Mouse (Mus musculus) layer of hippocampus, adult 8-10 months (tissue): ENCODE results near the gene Ptbp1. TPM values are rescaled to one million over a fixed set of nuclear protein-coding genes. Genes with fewer than 3 reads are reported as not detected.

Source experiments
- microRNA-seq, 2 experiments: library from miRNA; unstranded; fragments of <30 nt; microRNA quantifications; one replicate each; pipeline ENCODE4 v1.2.0; 2022
- total RNA-seq, 4 experiments: library from RNA; stranded (reverse); gene quantifications; 2 replicates each; pipeline ENCODE4 v1.2.4; 2022

Ptbp1 gene
- total RNA-seq, 4 experiments from 2014 or later, result 67.7 to 76.4 (median 73.7) TPM

Small RNA genes within 50 kb of the gene (microRNA-seq; reads per million reads assigned to microRNA genes)
- gene Mir6910, result 0 reads per million in 2 experiments

Other genes with a start within 250 kb of the Ptbp1 start
- 10 to 100 TPM; 13.4 to 17.6 (median 15.5) TPM for gene C2cd4c, start 240.4 kb upstream of the Ptbp1 start, total RNA-seq
- gene Shc2, start 216.5 kb upstream of the Ptbp1 start, total RNA-seq, result 10 to 100 TPM; 41.1 to 51.9 (median 45.4) TPM
- under 1 TPM in 3 of 4 experiments, not detected in 1; 0.27 to 0.60 (median 0.39) TPM for gene Odf3l2, start 208.7 kb upstream of the Ptbp1 start, total RNA-seq
- not detected for gene Madcam1, start 189.9 kb upstream of the Ptbp1 start, total RNA-seq
- gene Tpgs1, start 185.1 kb upstream of the Ptbp1 start, total RNA-seq, result 10 to 100 TPM; 48.4 to 72.6 (median 64.3) TPM
- gene Cdc34, start 172.2 kb upstream of the Ptbp1 start, total RNA-seq, result 10 to 100 TPM; 57.9 to 67.0 (median 66.1) TPM
- gene Gzmm, start 165.4 kb upstream of the Ptbp1 start, total RNA-seq, result 1 to 10 TPM; 2.3 to 3.5 (median 3.3) TPM
- gene Bsg, start 149.9 kb upstream of the Ptbp1 start, total RNA-seq, result 100 to 1,000 TPM; 515 to 593 (median 535) TPM
- gene Hcn2, start 137.8 kb upstream of the Ptbp1 start, total RNA-seq, result 100 to 1,000 TPM; 120 to 128 (median 121) TPM
- gene Polrmt, start 107.8 kb upstream of the Ptbp1 start, total RNA-seq, result 10 to 100 TPM; 44.5 to 58.2 (median 51.3) TPM
- gene Fgf22, start 99.4 kb upstream of the Ptbp1 start, total RNA-seq, result 1 to 10 TPM; 1.7 to 4.6 (median 2.4) TPM
- gene Rnf126, start 87.5 kb upstream of the Ptbp1 start, total RNA-seq, result 10 to 100 TPM; 72.4 to 82.9 (median 75.8) TPM
- 1 to 10 TPM; 2.2 to 2.9 (median 2.4) TPM for gene Fstl3, start 77.2 kb upstream of the Ptbp1 start, total RNA-seq
- under 1 TPM in 3 of 4 experiments, not detected in 1; 0.43 to 0.83 (median 0.50) TPM for gene Prss57, start 63.5 kb upstream of the Ptbp1 start, total RNA-seq
- 100 to 1,000 TPM; 244 to 264 (median 260) TPM for gene Palm, start 60.9 kb upstream of the Ptbp1 start, total RNA-seq
- gene Misp, start 33.4 kb upstream of the Ptbp1 start, total RNA-seq, result 1 to 10 TPM in 2 of 4 experiments, not detected in 2; 1.6 to 1.9 TPM
- gene Prtn3, start 20.0 kb downstream of the Ptbp1 start, total RNA-seq, result 1 to 10 TPM; 1.2 to 2.3 (median 1.5) TPM
- 10 to 100 TPM; 34.6 to 41.0 (median 38.0) TPM for gene Plppr3, start 20.2 kb downstream of the Ptbp1 start, total RNA-seq
- not detected for gene Elane, start 31.8 kb downstream of the Ptbp1 start, total RNA-seq
- gene Cfd, start 36.4 kb downstream of the Ptbp1 start, total RNA-seq, result under 1 TPM in 1 of 4 experiments, not detected in 3; 0.39 TPM
- 10 to 100 TPM; 50.4 to 61.2 (median 57.1) TPM for gene Med16, start 54.5 kb downstream of the Ptbp1 start, total RNA-seq
- gene Gm26602, start 56.4 kb downstream of the Ptbp1 start, total RNA-seq, result not detected
- gene Kiss1r, start 62.5 kb downstream of the Ptbp1 start, total RNA-seq, result 1 to 10 TPM; 6.3 to 8.3 (median 7.6) TPM
- gene R3hdm4, start 66.8 kb downstream of the Ptbp1 start, total RNA-seq, result 100 to 1,000 TPM; 340 to 392 (median 347) TPM
- gene Arid3a, start 72.6 kb downstream of the Ptbp1 start, total RNA-seq, result 10 to 100 TPM in 1 of 4 experiments, 1 to 10 TPM in 3; 6.6 to 11.8 (median 7.5) TPM
- gene Wdr18, start 105.7 kb downstream of the Ptbp1 start, total RNA-seq, result 10 to 100 TPM; 42.9 to 50.8 (median 48.6) TPM
- under 1 TPM in 2 of 4 experiments, not detected in 2; 0.19 to 0.20 TPM for gene Grin3b, start 116.3 kb downstream of the Ptbp1 start, total RNA-seq
- 100 to 1,000 TPM; 111 to 119 (median 116) TPM for gene Tmem259, start 129.9 kb downstream of the Ptbp1 start, total RNA-seq
- gene Cnn2, start 134.2 kb downstream of the Ptbp1 start, total RNA-seq, result 1 to 10 TPM; 5.3 to 9.8 (median 6.6) TPM
- gene Abca7, start 142.1 kb downstream of the Ptbp1 start, total RNA-seq, result 10 to 100 TPM; 12.4 to 13.6 (median 13.3) TPM
- 10 to 100 TPM in 2 of 4 experiments, 1 to 10 TPM in 2; 2.8 to 14.1 (median 8.2) TPM for gene Arhgap45, start 162.2 kb downstream of the Ptbp1 start, total RNA-seq
- 10 to 100 TPM; 64.2 to 86.7 (median 75.4) TPM for gene Polr2e, start 185.4 kb downstream of the Ptbp1 start, total RNA-seq
- 100 to 1,000 TPM; 433 to 528 (median 468) TPM for gene Gpx4, start 192.7 kb downstream of the Ptbp1 start, total RNA-seq